ENCODE assay signal across 26 mouse cellular contexts in the genomic region with DNA sequence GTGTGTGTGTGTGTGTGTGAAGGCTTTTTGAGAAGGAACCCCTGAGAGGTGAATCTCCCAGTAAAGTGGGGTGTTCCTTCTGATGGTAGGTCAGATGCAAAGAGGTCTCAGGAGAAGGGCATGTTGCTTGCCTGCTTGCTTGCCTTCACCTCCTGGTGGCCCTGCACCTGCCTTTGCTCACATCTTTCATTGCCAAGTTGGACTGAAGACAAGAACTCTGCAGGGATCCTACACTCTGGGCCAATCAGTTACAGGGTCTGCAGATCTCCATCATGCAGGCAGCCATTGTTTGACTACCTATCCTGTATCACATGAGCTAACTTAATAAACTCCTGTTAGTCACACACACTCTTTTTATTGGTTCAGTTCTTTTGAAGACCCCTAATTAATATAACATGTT.
"Had no signal": no experiment of that assay in that cellular context is flagged by ENCODE, and none has a peak within 500 bp of the region (broad histone marks: within the 10 kb centered on the region; RNA-seq: fewer than 3 reads in every experiment).

No protein-coding gene starts in this region.

- H3K27ac ChIP-seq: limb, embryonic 12.5 days; limb, embryonic 13.5 days; limb, embryonic 15.5 days; liver, embryonic 12.5 days; liver, embryonic 13.5 days; liver, embryonic 14.5 days; liver, embryonic 15.5 days; lung, embryonic 15.5 days; macrophage; midbrain, embryonic 10.5 days; midbrain, embryonic 12.5 days; midbrain, embryonic 13.5 days; midbrain, embryonic 15.5 days; neural tube, embryonic 12.5 days; neural tube, embryonic 13.5 days had no signal

- H3K9me3 ChIP-seq: limb, embryonic 12.5 days; limb, embryonic 13.5 days; limb, embryonic 15.5 days; liver, embryonic 12.5 days; liver, embryonic 13.5 days; liver, embryonic 15.5 days; lung, embryonic 15.5 days; midbrain, embryonic 10.5 days; midbrain, embryonic 12.5 days; midbrain, embryonic 13.5 days; midbrain, embryonic 15.5 days; neural tube, embryonic 12.5 days; neural tube, embryonic 13.5 days had no signal

- H3K4me3 ChIP-seq: limb, embryonic 12.5 days; limb, embryonic 13.5 days; limb, embryonic 15.5 days; liver, embryonic 12.5 days; liver, embryonic 13.5 days; liver, embryonic 15.5 days; lung, embryonic 15.5 days; megakaryocyte, embryonic 14.5 days; midbrain, embryonic 10.5 days; midbrain, embryonic 12.5 days; midbrain, embryonic 13.5 days; midbrain, embryonic 15.5 days; myocyte; neural tube, embryonic 12.5 days; neural tube, embryonic 13.5 days had no signal

- H3K27me3 ChIP-seq: limb, embryonic 12.5 days; limb, embryonic 13.5 days; limb, embryonic 15.5 days; liver, embryonic 12.5 days; liver, embryonic 13.5 days; liver, embryonic 15.5 days; lung, embryonic 15.5 days; megakaryocyte, embryonic 14.5 days; midbrain, embryonic 12.5 days; midbrain, embryonic 13.5 days; midbrain, embryonic 15.5 days; neural tube, embryonic 12.5 days; neural tube, embryonic 13.5 days had no signal

- H3K4me1 ChIP-seq: limb, embryonic 15.5 days; liver, embryonic 12.5 days; liver, embryonic 13.5 days; liver, embryonic 15.5 days; lung, embryonic 15.5 days; megakaryocyte, embryonic 14.5 days; midbrain, embryonic 10.5 days; midbrain, embryonic 12.5 days; midbrain, embryonic 13.5 days; midbrain, embryonic 15.5 days; neural tube, embryonic 12.5 days had no signal

- DNase-seq: liver; liver, embryonic 13.5 days; liver, postnatal 0 days; lung, adult 18-20 months; lung, adult 2 months; lung, embryonic 14.5 days; lung, postnatal 14 days; lung, postnatal 36 days; lung, postnatal 4 days; midbrain, embryonic 14.5 days had no signal

- H3K36me3 ChIP-seq: limb, embryonic 12.5 days; limb, embryonic 13.5 days; limb, embryonic 15.5 days; liver, embryonic 12.5 days; liver, embryonic 13.5 days; liver, embryonic 15.5 days; lung, embryonic 15.5 days; midbrain, embryonic 10.5 days; midbrain, embryonic 12.5 days; midbrain, embryonic 13.5 days; midbrain, embryonic 15.5 days; neural tube, embryonic 12.5 days; neural tube, embryonic 13.5 days had no signal
